Mouse (Mus musculus) hindbrain, embryonic 16.5 days (tissue): Measurements from ENCODE around the gene Olfr476. TPM values are rescaled to one million over a fixed set of nuclear protein-coding genes. Genes with fewer than 3 reads are reported as not detected.
"Not testable (repeated sequence)": the region's sequence is repeated elsewhere in the genome, so short reads cannot be mapped to it uniquely, and the experiment has no call there.

Source experiments
- ATAC-seq: fragments of 200-750 bp; cut with Nextera tagmentation; 2 replicates; pipeline ENCODE4 v1.8.0; 2017; ENCODE audit warnings: moderate TSS enrichment, moderate library complexity
- H3K27ac ChIP-seq: fragments of 300-500 bp; sonication (generic); 2 replicates; pipeline ENCODE4 v1.5.1; 2014; ENCODE audit warnings: low read depth, mild to moderate bottlenecking, control low read depth, low read length, moderate library complexity
- H3K27me3 ChIP-seq: fragments of 300-500 bp; sonication (generic); replicated peaks from 2 replicates; pipeline ENCODE4 v1.6.1; 2014; ENCODE audit warnings: low read length; ENCODE audit not compliant: control insufficient read depth, insufficient read depth
- H3K36me3 ChIP-seq: fragments of 300-500 bp; sonication (generic); 2 replicates; pipeline ENCODE4 v1.6.1; 2014; ENCODE audit warnings: mild to moderate bottlenecking, low read length, moderate library complexity, mixed read lengths; ENCODE audit not compliant: control insufficient read depth, insufficient read depth
- H3K4me1 ChIP-seq: fragments of 300-500 bp; sonication (generic); 2 replicates; pipeline ENCODE4 v1.6.1; 2014; ENCODE audit warnings: low read depth, low read length; ENCODE audit not compliant: control insufficient read depth, insufficient read depth
- H3K4me2 ChIP-seq: fragments of 300-500 bp; sonication (generic); 2 replicates; pipeline ENCODE4 v1.6.1; 2014; ENCODE audit warnings: mild to moderate bottlenecking, low read length, control low read depth, moderate library complexity
- H3K4me3 ChIP-seq: fragments of 300-500 bp; sonication (generic); 2 replicates; pipeline ENCODE4 v1.5.1; 2014; ENCODE audit warnings: mild to moderate bottlenecking, low read length, control low read depth, moderate library complexity
- H3K9ac ChIP-seq: fragments of 300-500 bp; sonication (generic); 2 replicates; pipeline ENCODE4 v1.6.1; 2014; ENCODE audit warnings: low read depth, mild to moderate bottlenecking, control low read depth, low read length, moderate library complexity
- H3K9me3 ChIP-seq: fragments of 300-500 bp; sonication (generic); 2 replicates; pipeline ENCODE4 v1.6.1; 2014; ENCODE audit warnings: mild to moderate bottlenecking, low read length, moderate library complexity; ENCODE audit not compliant: control insufficient read depth
- WGBS: fragments of 180-500 bp; shearing (Covaris S2); extraction: QIAGEN DNeasy Blood & Tissue Kit; methylation state at CpG from one replicate; pipeline ENCODE4 v1.1.7; 2014; 5-methylcytosine and 5-hydroxymethylcytosine counted together
- polyA plus RNA-seq: library from polyadenylated mRNA; unstranded; fragments of >200 nt; fragmentation: Nextera tagmentation; extraction: Ambion mirVana; gene quantifications from 2 replicates; pipeline ENCODE4 v1.2.1, GENCODE M21; 2015

Olfr476 gene
- polyA plus RNA-seq: not detected in 2 replicates

- Histone ChIP-seq H3K9me3 (no peaks in the 10 kb centered on the region), H3K4me3 (no peak within 1 kb of the TSS), H3K36me3 (no peaks in the 10 kb centered on the region), H3K9ac (no peak within 1 kb of the TSS), H3K27ac (no peak within 1 kb of the TSS), H3K27me3 (no peaks in the 10 kb centered on the region), H3K4me2 (no peak within 1 kb of the TSS), H3K4me1 (no peaks in the 10 kb centered on the region)
- no peak for ATAC-seq
- 56% methylated on average over 1 of the region's 1 CpGs for WGBS
Measured at GRCm38 (mm10) chr7:107964503-107964902, at the start of gene Olfr476. Olfr476 (plus strand) TSS chr7:107964803.

GRCm38 (mm10) chr7:107930146-107930545, 34.5 kb upstream of the Olfr476 start, which contains the start of gene Olfr473:
Olfr473 (plus strand) TSS chr7:107930446.
- Histone ChIP-seq H3K9me3 (no peaks in the 10 kb centered on the region), H3K9ac (no peak within 1 kb of the TSS), H3K27ac (no peak within 1 kb of the TSS), H3K27me3 (no peaks in the 10 kb centered on the region), H3K36me3 (no peaks in the 10 kb centered on the region), H3K4me2 (no peak within 1 kb of the TSS), H3K4me1 (no peaks in the 10 kb centered on the region), H3K4me3 (no peak within 1 kb of the TSS)
- WGBS: 97% methylated on average over 1 of the region's 1 CpGs
- ATAC-seq: no peak

GRCm38 (mm10) chr7:107952539-107952938, 12.1 kb upstream of the Olfr476 start:
- H3K27me3 ChIP-seq, H3K4me3 ChIP-seq, H3K27ac ChIP-seq, H3K36me3 ChIP-seq, H3K9ac ChIP-seq, H3K9me3 ChIP-seq, H3K4me1 ChIP-seq, ATAC-seq, H3K4me2 ChIP-seq: not testable (repeated sequence)
- WGBS: 96% methylated on average over 12 of the region's 12 CpGs

- Histone ChIP-seq H3K27ac (no peak within 1 kb of the TSS), H3K4me1 (no peaks in the 10 kb centered on the region), H3K4me2 (no peak within 1 kb of the TSS), H3K36me3 (no peaks in the 10 kb centered on the region), H3K27me3 (no peaks in the 10 kb centered on the region), H3K9me3 (no peaks in the 10 kb centered on the region), H3K9ac (no peak within 1 kb of the TSS), H3K4me3 (no peak within 1 kb of the TSS)
- ATAC-seq: no peak
- 79% methylated on average over 1 of the region's 1 CpGs for WGBS
Measured at GRCm38 (mm10) chr7:107954343-107954742, 10.3 kb upstream of the Olfr476 start, which contains the start of gene Olfr474. Olfr474 (plus strand) TSS chr7:107954643.

GRCm38 (mm10) chr7:107986393-107986792, 21.8 kb downstream of the Olfr476 start, which contains the start of gene Olfr477:
Olfr477 (plus strand) TSS chr7:107986693.
- H3K36me3 ChIP-seq: no peaks in the 10 kb centered on the region
- WGBS: 80% methylated on average over 2 of the region's 2 CpGs
- no peak for ATAC-seq
- no peaks in the 10 kb centered on the region for H3K27me3 ChIP-seq
- H3K9ac ChIP-seq: no peak within 1 kb of the TSS
- no peak within 1 kb of the TSS for H3K4me3 ChIP-seq
- no peak within 1 kb of the TSS for H3K4me2 ChIP-seq
- no peaks in the 10 kb centered on the region for H3K9me3 ChIP-seq
- no peak within 1 kb of the TSS for H3K27ac ChIP-seq
- H3K4me1 ChIP-seq: no peaks in the 10 kb centered on the region

- not testable (repeated sequence) for H3K9me3 ChIP-seq, ATAC-seq, H3K4me2 ChIP-seq, H3K4me3 ChIP-seq, H3K27me3 ChIP-seq, H3K4me1 ChIP-seq, H3K9ac ChIP-seq, H3K27ac ChIP-seq, H3K36me3 ChIP-seq
Measured at GRCm38 (mm10) chr7:108014256-108014655, 49.7 kb downstream of the Olfr476 start.

Other genes starting within 250 kb of the Olfr476 start
- gene Cyb5r2, start 206.8 kb upstream of the Olfr476 start, polyA plus RNA-seq: 0.35 and 0.44 TPM in 2 replicates
- gene Ovch2, start 163.6 kb upstream of the Olfr476 start, polyA plus RNA-seq: not detected in 2 replicates
- gene Olfr467, start 152.5 kb upstream of the Olfr476 start, polyA plus RNA-seq: not detected in 2 replicates
- gene Olfr469, start 139.3 kb upstream of the Olfr476 start, polyA plus RNA-seq: not detected in 2 replicates
- gene Olfr470, start 117.3 kb upstream of the Olfr476 start, polyA plus RNA-seq: not detected in 2 replicates
- not detected in 2 replicates for gene Olfr472, start 66.9 kb upstream of the Olfr476 start, polyA plus RNA-seq
- not detected in 2 replicates for gene Olfr473, start 34.4 kb upstream of the Olfr476 start, polyA plus RNA-seq
- not detected in 2 replicates for gene Olfr474, start 10.2 kb upstream of the Olfr476 start, polyA plus RNA-seq
- gene Olfr477, start 21.9 kb downstream of the Olfr476 start, polyA plus RNA-seq: not detected in 2 replicates
- gene Olfr478, start 69.2 kb downstream of the Olfr476 start, polyA plus RNA-seq: not detected in 2 replicates
- not detected in 2 replicates for gene Olfr479, start 85.9 kb downstream of the Olfr476 start, polyA plus RNA-seq
- not detected in 2 replicates for gene Olfr480, start 102.5 kb downstream of the Olfr476 start, polyA plus RNA-seq
- gene Olfr481, start 115.1 kb downstream of the Olfr476 start, polyA plus RNA-seq: not detected in 2 replicates
- gene Olfr482, start 132.8 kb downstream of the Olfr476 start, polyA plus RNA-seq: 0.11 and 0.26 TPM in 2 replicates
- gene Olfr483, start 136.0 kb downstream of the Olfr476 start, polyA plus RNA-seq: not detected in 2 replicates
- gene Olfr484, start 162.6 kb downstream of the Olfr476 start, polyA plus RNA-seq: not detected in 2 replicates
- gene Olfr485, start 195.1 kb downstream of the Olfr476 start, polyA plus RNA-seq: not detected in 2 replicates
- gene Olfr486, start 207.9 kb downstream of the Olfr476 start, polyA plus RNA-seq: not detected in 2 replicates
- gene Olfr487, start 249.8 kb downstream of the Olfr476 start, polyA plus RNA-seq: not detected in 2 replicates